Mouse (Mus musculus) liver, embryonic 14.5 days (tissue): ENCODE measurements at regions not wholly inside any gene's neighbourhood (a gene's known extent, or its start where the extent isn't known, plus 50 kb on each side); places are given as distances from the start of the nearest gene placed in this dataset.

Experiments used
- CTCF ChIP-seq: IDR thresholded peaks from 2 replicates; pipeline ENCODE4 v1.5.1; 2016; ENCODE audit warnings: antibody characterized with exemption, low read depth, control low read depth
- EP300 ChIP-seq: IDR thresholded peaks from 2 replicates; pipeline ENCODE4 v1.6.1; 2016; ENCODE audit warnings: antibody characterized with exemption, low read depth

DNA sequence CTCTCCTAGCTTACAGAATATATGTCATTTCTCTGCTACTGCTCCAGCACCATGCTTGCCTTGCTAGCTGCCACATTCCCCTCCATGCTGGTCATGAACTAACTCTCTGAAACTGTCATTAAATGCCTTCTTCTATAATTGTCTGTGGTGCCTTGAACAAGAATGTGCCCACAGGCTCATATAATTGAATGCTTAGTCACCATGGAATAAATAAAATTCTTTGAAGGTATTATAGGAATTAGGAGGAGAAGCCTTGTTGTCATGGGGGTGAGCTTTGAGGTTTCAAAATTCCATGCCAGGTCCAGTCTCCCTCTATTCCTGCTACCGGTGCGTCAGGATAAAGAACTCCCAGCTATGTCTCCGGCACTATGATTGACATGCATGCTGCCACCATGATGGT is 171.9 kb downstream of the Atp6ap1l start:
- TF ChIP-seq CTCF, result no peak
- no peak for TF ChIP-seq EP300
